Mouse (Mus musculus) neutrophil, adult 59 days (primary cell): Measurements from ENCODE around the gene Atxn1. TPM values are rescaled to one million over a fixed set of nuclear protein-coding genes. Genes with fewer than 3 reads are reported as not detected.

Source experiments
- total RNA-seq, 2 experiments: library from RNA; stranded (reverse); gene quantifications; 1 replicate in 1 of 2; 2 replicates in 1 of 2; pipeline ENCODE4 v1.2.4; 2023

Atxn1 gene
- total RNA-seq = 10 to 100 TPM; 13.9 to 22.9 TPM

GRCm38 (mm10) chr13:45964853-45965593 lies at the start of gene Atxn1:
Gene Atxn1, minus strand, starts transcription at chr13:45965008.

GRCm38 (mm10) chr13:45507274-45508229 lies 457.3 kb downstream of the Atxn1 start, which contains the start of gene Gmpr:
Gene Gmpr, plus strand, starts transcription at chr13:45507444.

